Mouse (Mus musculus) myocyte (in vitro differentiated cells): ENCODE results near the gene Zhx3.

Source experiments
- CEBPB ChIP-seq: IDR thresholded peaks from 2 replicates; pipeline ENCODE4 v1.6.1; 2011; ENCODE audit warnings: mild to moderate bottlenecking, moderate library complexity; ENCODE audit not compliant: poor library complexity, insufficient read depth, severe bottlenecking
- MAX ChIP-seq: IDR thresholded peaks from one replicate; pipeline ENCODE4 v1.6.1; 2011; ENCODE audit warnings: low read depth, mild to moderate bottlenecking, control low read depth
- MYOD1 ChIP-seq, 3 experiments: IDR thresholded peaks; one replicate each; pipeline ENCODE4 v1.6.1; 2011; ENCODE audit warnings: control low read depth in 2 of 3, low read depth in 2 of 3, mild to moderate bottlenecking in 2 of 3, moderate library complexity in 1 of 3; ENCODE audit not compliant: insufficient read length in 2 of 3, control insufficient read depth in 1 of 3
- MYOG ChIP-seq, 3 experiments: IDR thresholded peaks; one replicate each; pipeline ENCODE4 v1.6.1; 2011; ENCODE audit warnings: control low read depth in 2 of 3, low read depth in 2 of 3, mild to moderate bottlenecking in 2 of 3; ENCODE audit not compliant: insufficient read length in 2 of 3, control insufficient read depth in 1 of 3, insufficient read depth in 1 of 3
- POLR2A ChIP-seq: IDR thresholded peaks from one replicate; pipeline ENCODE4 v1.6.1; 2011; ENCODE audit warnings: low read depth, mild to moderate bottlenecking, control low read depth, moderate library complexity; ENCODE audit not compliant: insufficient read length
- REST ChIP-seq: IDR thresholded peaks from one replicate; pipeline ENCODE4 v1.6.1; 2011; ENCODE audit warnings: mild to moderate bottlenecking, control low read depth, moderate library complexity; ENCODE audit not compliant: insufficient read depth, insufficient read length
- SRF ChIP-seq: IDR thresholded peaks from one replicate; pipeline ENCODE4 v1.6.1; 2011; ENCODE audit warnings: low read depth; ENCODE audit not compliant: control insufficient read depth, insufficient read length
- TCF12 ChIP-seq: IDR thresholded peaks from one replicate; pipeline ENCODE4 v1.6.1; 2011; ENCODE audit warnings: mild to moderate bottlenecking, control low read depth; ENCODE audit not compliant: poor library complexity, insufficient read depth, severe bottlenecking
- USF1 ChIP-seq: IDR thresholded peaks from one replicate; pipeline ENCODE4 v1.6.1; 2011; ENCODE audit warnings: low read depth, mild to moderate bottlenecking, control low read depth, moderate library complexity

- TF ChIP-seq CEBPB (no peak), MYOG (IDR thresholded peaks at IDR 0.05; ENCODE audit: control insufficient read depth in 1 of 3, insufficient read depth in 1 of 3, insufficient read length in 2 of 3, low read depth in 2 of 3) (no peak), POLR2A (no peak), TCF12 (no peak), REST (no peak), MAX (no peak), SRF (no peak), MYOD1 (IDR thresholded peaks at IDR 0.05; ENCODE audit: control insufficient read depth in 1 of 3, insufficient read length in 2 of 3, low read depth in 2 of 3) (no peak), USF1 (no peak)
These were observed 45.5 kb upstream of the Zhx3 start for GRCm38 (mm10) chr2:160918154-160918929.
